Mouse (Mus musculus) stomach, postnatal 0 days (tissue): ENCODE measurements around the gene Plekhg2. TPM values are rescaled to one million over a fixed set of nuclear protein-coding genes. Genes with fewer than 3 reads are reported as not detected.

Experiments
- ATAC-seq: fragments of 200-750 bp; cut with Nextera tagmentation; 2 replicates; pipeline ENCODE4 v1.8.0; 2017; ENCODE audit not compliant: low FRiP score, low TSS enrichment
- DNase-seq: peaks from one replicate; pipeline ENCODE4 v3.0.0-alpha.2; 2016; ENCODE audit warnings: low spot score
- H3K27ac ChIP-seq: fragments of 300-500 bp; sonication (generic); replicated peaks from 2 replicates; pipeline ENCODE4 v1.5.1; 2014; ENCODE audit warnings: mild to moderate bottlenecking, control low read depth
- H3K27me3 ChIP-seq: fragments of 300-500 bp; sonication (generic); 2 replicates; pipeline ENCODE4 v1.6.1; 2014; ENCODE audit warnings: low read length; ENCODE audit not compliant: control insufficient read depth, insufficient read depth
- H3K36me3 ChIP-seq: fragments of 300-500 bp; sonication (generic); 2 replicates; pipeline ENCODE4 v1.6.1; 2014; ENCODE audit warnings: low read length, mixed read lengths; ENCODE audit not compliant: control insufficient read depth, insufficient read depth
- H3K4me1 ChIP-seq: fragments of 300-500 bp; sonication (generic); replicated peaks from 2 replicates; pipeline ENCODE4 v1.6.1; 2014; ENCODE audit warnings: antibody characterized with exemption; ENCODE audit not compliant: control insufficient read depth, insufficient read depth
- H3K4me2 ChIP-seq: fragments of 300-500 bp; sonication (generic); replicated peaks from 2 replicates; pipeline ENCODE4 v1.6.1; 2014; ENCODE audit warnings: low read depth, mild to moderate bottlenecking, control low read depth, moderate library complexity
- H3K4me3 ChIP-seq: fragments of 300-500 bp; sonication (generic); 2 replicates; pipeline ENCODE4 v1.5.1; 2014; ENCODE audit warnings: low read depth, low read length, control low read depth
- H3K9ac ChIP-seq: fragments of 300-500 bp; sonication (generic); 2 replicates; pipeline ENCODE4 v1.6.1; 2014; ENCODE audit warnings: mild to moderate bottlenecking, low read length, control low read depth, mixed read lengths
- H3K9me3 ChIP-seq: fragments of 300-500 bp; sonication (generic); 2 replicates; pipeline ENCODE4 v1.6.1; 2016; ENCODE audit warnings: low read length; ENCODE audit not compliant: control insufficient read depth
- CTCF ChIP-seq: IDR thresholded peaks from 2 replicates; pipeline ENCODE4 v1.5.1; 2016; ENCODE audit warnings: antibody characterized with exemption, low read depth, mild to moderate bottlenecking, moderate library complexity
- EP300 ChIP-seq: optimal IDR thresholded peaks from 2 replicates; pipeline ENCODE3; 2016; ENCODE audit warnings: antibody characterized with exemption
- WGBS: fragments of 180-500 bp; shearing (Covaris S2); extraction: QIAGEN DNeasy Blood & Tissue Kit; methylation state at CpG from one replicate; pipeline ENCODE4 v1.1.7; 2014; 5-methylcytosine and 5-hydroxymethylcytosine counted together
- polyA plus RNA-seq: library from polyadenylated mRNA; unstranded; fragments of >200 nt; fragmentation: Nextera tagmentation; extraction: Ambion mirVana; gene quantifications from 2 replicates; pipeline ENCODE4 v1.2.1, GENCODE M21; 2015

Plekhg2 gene
- polyA plus RNA-seq, 1 experiment from 2014 or later = 13.4 TPM

GRCm38 (mm10) chr7:28311151-28311925 lies 61.1 kb downstream of the Plekhg2 start:
- H3K36me3 ChIP-seq = peaks cover 28% of the 10 kb centered on the region
- DNase-seq (no peak), ATAC-seq (peak; percentile 69)
- peak overlapping the region; percentile 90 for H3K4me3 ChIP-seq
- peak overlapping the region; percentile 65 for H3K27ac ChIP-seq
- H3K9me3 ChIP-seq = no peaks in the 10 kb centered on the region
- TF ChIP-seq CTCF (no peak), EP300 (no peak)
- H3K27me3 ChIP-seq = no peaks in the 10 kb centered on the region
- peak overlapping the region; percentile 97 for H3K4me2 ChIP-seq
- H3K9ac ChIP-seq = peak overlapping the region; percentile 87
- H3K4me1 ChIP-seq = no peaks in the 10 kb centered on the region
- WGBS = 5% methylated on average over 34 of the region's 35 CpGs

DNA sequence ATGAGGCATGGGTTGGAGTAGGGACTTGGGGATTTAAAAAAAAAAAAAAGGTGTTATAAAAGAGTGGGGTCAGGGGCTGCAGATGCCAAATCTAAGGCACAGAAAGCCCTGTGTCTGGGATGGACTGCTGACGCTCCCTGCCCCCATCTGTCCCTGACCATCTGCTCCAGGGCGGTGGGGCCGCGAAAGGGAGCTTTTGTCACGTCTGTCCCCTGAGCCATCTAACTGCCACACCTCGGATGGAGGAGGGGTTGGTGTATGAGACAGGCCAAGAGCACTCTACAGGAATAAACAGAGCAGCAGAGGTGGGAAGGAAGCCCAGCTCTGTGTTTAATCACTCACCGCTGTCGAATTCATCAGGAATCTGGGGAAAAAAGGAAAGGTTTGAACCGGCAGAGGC lies 62.7 kb downstream of the Plekhg2 start:
- ATAC-seq (no peak), DNase-seq (no peak)
- Histone ChIP-seq H3K27ac (no peak overlapping the region), H3K9ac (0 out of 2 replicates have a peak overlapping the region, but pooled peaks have one; percentile 13), H3K9me3 (no peaks in the 10 kb centered on the region), H3K27me3 (no peaks in the 10 kb centered on the region), H3K36me3 (peaks cover 27% of the 10 kb centered on the region), H3K4me3 (no peak overlapping the region), H3K4me1 (no peaks in the 10 kb centered on the region), H3K4me2 (no peak overlapping the region)
- no peak for TF ChIP-seq CTCF
- TF ChIP-seq EP300 = no peak
- 54% methylated on average over 9 of the region's 9 CpGs for WGBS

Other genes starting within 250 kb of the Plekhg2 start
- 0.08 and 0.12 TPM in 2 replicates for gene 9530053A07Rik, start 243.1 kb downstream of the Plekhg2 start, polyA plus RNA-seq
- gene Fbl, start 202.9 kb downstream of the Plekhg2 start, polyA plus RNA-seq = 57.1 and 61.6 TPM in 2 replicates
- gene Dyrk1b, start 193.1 kb downstream of the Plekhg2 start, polyA plus RNA-seq = 4.6 and 5.7 TPM in 2 replicates
- 4.5 and 4.8 TPM in 2 replicates for gene Eid2, start 104.7 kb downstream of the Plekhg2 start, polyA plus RNA-seq
- 7.2 and 7.9 TPM in 2 replicates for gene Eid2b, start 94.9 kb downstream of the Plekhg2 start, polyA plus RNA-seq
- gene Selenov, start 81.4 kb downstream of the Plekhg2 start, polyA plus RNA-seq = 0.22 and 0.33 TPM in 2 replicates
- 0.92 and 0.96 TPM in 2 replicates for gene Dll3, start 70.4 kb downstream of the Plekhg2 start, polyA plus RNA-seq
- gene Timm50, start 60.5 kb downstream of the Plekhg2 start, polyA plus RNA-seq = 69.4 and 69.6 TPM in 2 replicates
- 31.5 and 35.7 TPM in 2 replicates for gene Supt5, start 33.9 kb downstream of the Plekhg2 start, polyA plus RNA-seq
- gene Rps16, start 21.9 kb downstream of the Plekhg2 start, polyA plus RNA-seq = 880 and 955 TPM in 2 replicates
- gene Zfp36, start 7.7 kb upstream of the Plekhg2 start, polyA plus RNA-seq = 29.1 and 29.4 TPM in 2 replicates
- gene Med29, start 20.1 kb upstream of the Plekhg2 start, polyA plus RNA-seq = 27.5 and 28.3 TPM in 2 replicates
- gene Paf1, start 20.4 kb upstream of the Plekhg2 start, polyA plus RNA-seq = 35.9 and 38.6 TPM in 2 replicates
- 18.9 and 23.1 TPM in 2 replicates for gene Gmfg, start 64.8 kb upstream of the Plekhg2 start, polyA plus RNA-seq
- gene Lrfn1, start 79.4 kb upstream of the Plekhg2 start, polyA plus RNA-seq = 0.96 and 1.3 TPM in 2 replicates
- gene Ifnl2, start 137.9 kb upstream of the Plekhg2 start, polyA plus RNA-seq = not detected in 2 replicates
- gene Ifnl3, start 150.2 kb upstream of the Plekhg2 start, polyA plus RNA-seq = not detected in 2 replicates
- 87.1 and 87.6 TPM in 2 replicates for gene Sycn, start 168.3 kb upstream of the Plekhg2 start, polyA plus RNA-seq
- gene Nccrp1, start 174.7 kb upstream of the Plekhg2 start, polyA plus RNA-seq = 20.1 and 27.2 TPM in 2 replicates
- 9.8 and 12.0 TPM in 2 replicates for gene Samd4b, start 225.5 kb upstream of the Plekhg2 start, polyA plus RNA-seq
- 33.9 and 34.1 TPM in 2 replicates for gene Pak4, start 225.6 kb upstream of the Plekhg2 start, polyA plus RNA-seq